30 mouse cellular contexts compared by ENCODE assay signal in genomic region chr2:170289378-170289960, GRCm38 (mm10).
DNase-seq lines count a peak whose midpoint lies in the region; ATAC-seq and TF ChIP-seq lines count a peak whose summit lies in the region.
"Had no signal": no experiment of that assay in that cellular context is flagged by ENCODE, and none has a peak within 500 bp of the region (broad histone marks: within the 10 kb centered on the region; RNA-seq: fewer than 3 reads in every experiment).

No protein-coding gene starts in this region.

- no peak for TF ChIP-seq CTCF in forebrain, postnatal 0 days (IDR thresholded peaks at IDR 0.05; ENCODE audit: low read depth)

- no peaks in the 10 kb centered on the region for H3K9me3 ChIP-seq in forebrain, embryonic 10.5 days
- no peaks in the 10 kb centered on the region for H3K9me3 ChIP-seq in forebrain, postnatal 0 days (ENCODE audit: low read length)
- no peaks in the 10 kb centered on the region for H3K9me3 ChIP-seq in lung, embryonic 16.5 days (ENCODE audit: control insufficient read depth, low read length)
- H3K9me3 ChIP-seq: embryonic facial prominence, embryonic 10.5 days; embryonic facial prominence, embryonic 15.5 days; forebrain, embryonic 13.5 days; limb, embryonic 10.5 days; limb, embryonic 15.5 days; midbrain, embryonic 12.5 days had no signal

- no peaks in the 10 kb centered on the region for H3K36me3 ChIP-seq in forebrain, embryonic 10.5 days (replicated peaks)
- no peaks in the 10 kb centered on the region for H3K36me3 ChIP-seq in forebrain, postnatal 0 days (ENCODE audit: insufficient read depth)
- H3K36me3 ChIP-seq in lung, embryonic 16.5 days (ENCODE audit: control insufficient read depth, insufficient read depth, low read length), result no peaks in the 10 kb centered on the region
- H3K36me3 ChIP-seq in splenic B cell, adult 2 months (ENCODE audit: control insufficient read depth, insufficient read depth, low read length, poor library complexity, severe bottlenecking), result no peaks in the 10 kb centered on the region
- H3K36me3 ChIP-seq: embryonic facial prominence, embryonic 10.5 days; embryonic facial prominence, embryonic 15.5 days; limb, embryonic 10.5 days; limb, embryonic 15.5 days; midbrain, embryonic 12.5 days had no signal

- H3K4me2 ChIP-seq in forebrain, postnatal 0 days (ENCODE audit: low read depth), result no peak overlapping the region
- H3K4me2 ChIP-seq in lung, embryonic 16.5 days (ENCODE audit: low read depth, low read length), result no peak overlapping the region
- H3K4me2 ChIP-seq: embryonic facial prominence, embryonic 15.5 days; forebrain, embryonic 13.5 days; heart, embryonic 11.5 days; limb, embryonic 15.5 days; lung, embryonic 14.5 days; midbrain, embryonic 12.5 days had no signal

- no peak for DNase-seq in forebrain, embryonic 10.5 days (ENCODE audit: extremely low spot score, low spot score)
- DNase-seq in forebrain, postnatal 0 days, result no peak
- no peak for DNase-seq in lung, postnatal 4 days
- DNase-seq in thymus, postnatal 14 days, result peak; percentile 40
- DNase-seq in thymus, postnatal 10 days (ENCODE audit: low spot score in 2 of 2), result no peak
- DNase-seq in splenic B cell, adult 2 months (ENCODE audit: low read depth, low spot score), result peak; percentile 22
- DNase-seq in cerebellum, adult 8-10 months, result no peak
- DNase-seq: adrenal gland, adult 8-10 months; cerebellum, adult 2 months; cerebellum, postnatal 25 days; gastrocnemius, postnatal 25 days; heart, adult 18-20 months; heart, postnatal 4 days; kidney, adult 9 months; kidney, postnatal 10 days; layer of hippocampus, adult 9-11 months; lung, embryonic 14.5 days; retina, postnatal 1 day; right cerebral cortex, postnatal 14 days; thymus, postnatal 25 days had no signal

- peak overlapping the region; percentile 89; the same call in 1 of the 2 replicates for H3K27ac ChIP-seq in forebrain, embryonic 10.5 days
- no peak overlapping the region for H3K27ac ChIP-seq in forebrain, postnatal 0 days (ENCODE audit: low read depth, low read length)
- no peak overlapping the region for H3K27ac ChIP-seq in lung, embryonic 16.5 days (ENCODE audit: low read length)
- H3K27ac ChIP-seq: forebrain, embryonic 13.5 days; limb, embryonic 15.5 days; liver, embryonic 14.5 days had no signal

- 77% methylated on average over 9 of the region's 9 CpGs for WGBS in forebrain, embryonic 10.5 days
- 89% methylated on average over 9 of the region's 9 CpGs for WGBS in forebrain, postnatal 0 days
- WGBS in lung, embryonic 16.5 days, result 73% methylated on average over 9 of the region's 9 CpGs

- H3K27me3 ChIP-seq in forebrain, embryonic 10.5 days (ENCODE audit: poor library complexity, severe bottlenecking), result peaks cover 11% of the 10 kb centered on the region
- H3K27me3 ChIP-seq in forebrain, postnatal 0 days (ENCODE audit: insufficient read depth, low read length), result 0 out of 2 replicates have a peak, but pooled peaks cover 5% of the 10 kb centered on the region
- H3K27me3 ChIP-seq in lung, embryonic 16.5 days (ENCODE audit: control insufficient read depth, insufficient read depth, low read depth, low read length), result no peaks in the 10 kb centered on the region
- no peaks in the 10 kb centered on the region for H3K27me3 ChIP-seq in splenic B cell, adult 2 months (ENCODE audit: control insufficient read depth, insufficient read depth, low read length, poor library complexity, severe bottlenecking)
- H3K27me3 ChIP-seq: embryonic facial prominence, embryonic 15.5 days had no signal

- no peak overlapping the region for H3K9ac ChIP-seq in forebrain, postnatal 0 days
- H3K9ac ChIP-seq in lung, embryonic 16.5 days (ENCODE audit: low read length), result no peak overlapping the region
- H3K9ac ChIP-seq: embryonic facial prominence, embryonic 15.5 days; forebrain, embryonic 13.5 days; limb, embryonic 15.5 days; liver, embryonic 14.5 days; lung, embryonic 14.5 days; midbrain, embryonic 12.5 days had no signal

- no peak overlapping the region for H3K4me3 ChIP-seq in forebrain, embryonic 10.5 days
- H3K4me3 ChIP-seq in forebrain, postnatal 0 days (ENCODE audit: low read depth, low read length), result no peak overlapping the region
- H3K4me3 ChIP-seq in lung, embryonic 16.5 days (ENCODE audit: low read length), result no peak overlapping the region
- H3K4me3 ChIP-seq: embryonic facial prominence, embryonic 10.5 days; embryonic facial prominence, embryonic 15.5 days; forebrain, embryonic 13.5 days; limb, embryonic 10.5 days; limb, embryonic 15.5 days; midbrain, embryonic 12.5 days had no signal

- peaks cover 48% of the 10 kb centered on the region for H3K4me1 ChIP-seq in forebrain, embryonic 10.5 days
- no peaks in the 10 kb centered on the region for H3K4me1 ChIP-seq in forebrain, postnatal 0 days (ENCODE audit: insufficient read depth)
- H3K4me1 ChIP-seq in lung, embryonic 16.5 days (replicated peaks; ENCODE audit: control insufficient read depth, insufficient read depth, low read length), result peaks cover 50% of the 10 kb centered on the region

- no peak for ATAC-seq in forebrain, postnatal 0 days
- 0 out of 2 replicates have a peak, but pooled peaks have one; percentile 25 for ATAC-seq in lung, embryonic 16.5 days (ENCODE audit: low read depth)
- ATAC-seq: forebrain, embryonic 13.5 days; intestine, postnatal 0 days had no signal

Comparison
In these comparisons a context has a peak if more than half of its experiments do, and no peak if none do; other contexts are left out.
1. DNase-seq: peak in thymus, postnatal 14 days (single experiment) and splenic B cell, adult 2 months (single experiment); none in forebrain, embryonic 10.5 days (single experiment), forebrain, postnatal 0 days (single experiment), lung, postnatal 4 days (0 of 2), thymus, postnatal 10 days (0 of 2) and cerebellum, adult 8-10 months (single experiment).